Mouse (Mus musculus): ENCODE measurements at regions not wholly inside any gene's neighbourhood (a gene's known extent, or its start where the extent isn't known, plus 50 kb on each side); places are given as distances from the start of the nearest gene placed in this dataset.
A peak's percentile ranks its signal among the peaks of the same experiment; 100 is the strongest.
"Not testable (repeated sequence)": the region's sequence is repeated elsewhere in the genome, so short reads cannot be mapped to it uniquely, and the experiment has no call there.

GRCm38 (mm10) chr2:100918122-100918521, 706.4 kb upstream of the Rag2 start:
- intact Hi-C loops (cut with DNase I): no loop called here
- no peak for DNase-seq (ENCODE audit: low spot score in 2 of 2)

GRCm38 (mm10) chr2:100919537-100920212, 704.8 kb upstream of the Rag2 start:
- no peak for DNase-seq (ENCODE audit: low spot score in 2 of 2)
- intact Hi-C loops (cut with DNase I): no loop called here

GRCm38 (mm10) chr2:100948632-100949031, 675.9 kb upstream of the Rag2 start:
- DNase-seq (ENCODE audit: low spot score in 2 of 2); intact Hi-C loops (cut with DNase I): not testable (repeated sequence)

GRCm38 (mm10) chr2:100959412-100959811, 665.1 kb upstream of the Rag2 start:
- DNase-seq (ENCODE audit: low spot score in 2 of 2): no peak
- intact Hi-C loops (cut with DNase I): no loop called here

- DNase-seq (ENCODE audit: low spot score in 2 of 2): no peak
- intact Hi-C loops (cut with DNase I): no loop called here
Observed at GRCm38 (mm10) chr2:100964584-100964983, 659.9 kb upstream of the Rag2 start.

GRCm38 (mm10) chr2:100977202-100977601, 647.3 kb upstream of the Rag2 start:
- DNase-seq (ENCODE audit: low spot score in 2 of 2): no peak

GRCm38 (mm10) chr2:100982362-100982761, 642.2 kb upstream of the Rag2 start:
- DNase-seq (ENCODE audit: low spot score in 2 of 2): no peak
- intact Hi-C loops (cut with DNase I): no loop called here

More at GRCm38 (mm10) chr2:100977202-100977601, 647.3 kb upstream of the Rag2 start:
- intact Hi-C loops (cut with DNase I): no loop called here

- no peak for DNase-seq (ENCODE audit: low spot score in 2 of 2)
- intact Hi-C loops (cut with DNase I): no loop called here
Observed at GRCm38 (mm10) chr2:101015353-101015752, 609.2 kb upstream of the Rag2 start.

- DNase-seq (ENCODE audit: low spot score in 2 of 2): no peak
- intact Hi-C loops (cut with DNase I): no loop called here
Observed at GRCm38 (mm10) chr2:101019384-101019783, 605.1 kb upstream of the Rag2 start.

- intact Hi-C loops (cut with DNase I): no loop called here
- DNase-seq (ENCODE audit: low spot score in 2 of 2): peak; percentile 18 to 44
Observed at GRCm38 (mm10) chr2:101021515-101021914, 603.0 kb upstream of the Rag2 start.

GRCm38 (mm10) chr2:101043050-101043449, 581.5 kb upstream of the Rag2 start:
- intact Hi-C loops (cut with DNase I): no loop called here
- DNase-seq (ENCODE audit: low spot score in 2 of 2): no peak

GRCm38 (mm10) chr2:101062939-101063338, 561.6 kb upstream of the Rag2 start:
- DNase-seq (ENCODE audit: low spot score in 2 of 2): no peak
- intact Hi-C loops (cut with DNase I): no loop called here

- intact Hi-C loops (cut with DNase I): no loop called here
- no peak for DNase-seq (ENCODE audit: low spot score in 2 of 2)
Observed at GRCm38 (mm10) chr2:101074990-101075389, 549.5 kb upstream of the Rag2 start.

- intact Hi-C loops (cut with DNase I): no loop called here
Observed at GRCm38 (mm10) chr2:101080231-101080630, 544.3 kb upstream of the Rag2 start.

GRCm38 (mm10) chr2:101083813-101084212, 540.7 kb upstream of the Rag2 start:
- intact Hi-C loops (cut with DNase I): no loop called here
- DNase-seq (ENCODE audit: low spot score in 2 of 2): no peak

More at GRCm38 (mm10) chr2:101080231-101080630, 544.3 kb upstream of the Rag2 start:
- DNase-seq (ENCODE audit: low spot score in 2 of 2): no peak

- no peak for DNase-seq (ENCODE audit: low spot score in 2 of 2)
- intact Hi-C loops (cut with DNase I): no loop called here
Observed at GRCm38 (mm10) chr2:101084648-101085047, 539.9 kb upstream of the Rag2 start.

- DNase-seq (ENCODE audit: low spot score in 2 of 2): no peak
- intact Hi-C loops (cut with DNase I): no loop called here
Observed at GRCm38 (mm10) chr2:101107183-101107872, 517.2 kb upstream of the Rag2 start.

GRCm38 (mm10) chr2:101136867-101137266, 487.7 kb upstream of the Rag2 start:
- intact Hi-C loops (cut with DNase I): no loop called here
- no peak for DNase-seq (ENCODE audit: low spot score in 2 of 2)

- DNase-seq (ENCODE audit: low spot score in 2 of 2): no peak
- intact Hi-C loops (cut with DNase I): no loop called here
Observed at GRCm38 (mm10) chr2:101139931-101140330, 484.6 kb upstream of the Rag2 start.

- intact Hi-C loops (cut with DNase I): loop anchor here (5.0 kb wide), 1 partner anchor 1920 kb away; no protein-coding TSS in a partner anchor
Observed at GRCm38 (mm10) chr2:101156755-101157271, 467.7 kb upstream of the Rag2 start.

GRCm38 (mm10) chr2:101159276-101159675, 465.2 kb upstream of the Rag2 start:
- intact Hi-C loops (cut with DNase I): loop anchor here (5.0 kb wide), 1 partner anchor 1922 kb away; no protein-coding TSS in a partner anchor

More at GRCm38 (mm10) chr2:101156755-101157271, 467.7 kb upstream of the Rag2 start:
- no peak for DNase-seq (ENCODE audit: low spot score in 2 of 2)

More at GRCm38 (mm10) chr2:101159276-101159675, 465.2 kb upstream of the Rag2 start:
- no peak for DNase-seq (ENCODE audit: low spot score in 2 of 2)

Data from left cerebral cortex, postnatal 36 days (tissue).